Mouse (Mus musculus) heart, embryonic 13.5 days (tissue): ENCODE data around the gene Rad51. TPM values are rescaled to one million over a fixed set of nuclear protein-coding genes. Genes with fewer than 3 reads are reported as not detected.

ENCODE experiments used
- ATAC-seq: fragments of 200-750 bp; cut with Nextera tagmentation; 2 replicates; pipeline ENCODE4 v1.8.0; 2017; ENCODE audit warnings: moderate TSS enrichment; ENCODE audit not compliant: insufficient number of reproducible peaks, low FRiP score, low TSS enrichment; ENCODE audit errors: extremely low read depth
- H3K27ac ChIP-seq: fragments of 300-500 bp; sonication (generic); replicated peaks from 2 replicates; pipeline ENCODE4 v1.5.1; 2015; ENCODE audit warnings: moderate library complexity, mild to moderate bottlenecking, inconsistent platforms
- H3K27me3 ChIP-seq: fragments of 300-500 bp; sonication (generic); replicated peaks from 2 replicates; pipeline ENCODE4 v1.6.1; 2015; ENCODE audit warnings: mild to moderate bottlenecking, inconsistent platforms
- H3K36me3 ChIP-seq: fragments of 300-500 bp; sonication (generic); 2 replicates; pipeline ENCODE4 v1.6.1; 2015; ENCODE audit warnings: mild to moderate bottlenecking, inconsistent platforms
- H3K4me1 ChIP-seq: fragments of 300-500 bp; sonication (generic); 2 replicates; pipeline ENCODE4 v1.6.1; 2015; ENCODE audit warnings: inconsistent platforms
- H3K4me2 ChIP-seq: fragments of 300-500 bp; sonication (generic); 2 replicates; pipeline ENCODE4 v1.6.1; 2015; ENCODE audit warnings: inconsistent platforms, mild to moderate bottlenecking, moderate library complexity
- H3K4me3 ChIP-seq: fragments of 300-500 bp; sonication (generic); 2 replicates; pipeline ENCODE4 v1.5.1; 2015; ENCODE audit warnings: moderate library complexity, mild to moderate bottlenecking, inconsistent platforms
- H3K9ac ChIP-seq: fragments of 300-500 bp; sonication (generic); 2 replicates; pipeline ENCODE4 v1.6.1; 2015; ENCODE audit warnings: inconsistent platforms, mild to moderate bottlenecking, moderate library complexity
- H3K9me3 ChIP-seq: fragments of 300-500 bp; sonication (generic); 2 replicates; pipeline ENCODE4 v1.6.1; 2016; ENCODE audit warnings: inconsistent platforms
- WGBS: fragments of 180-500 bp; shearing (Covaris S2); methylation state at CpG from one replicate; pipeline ENCODE4 v1.1.7; 2015; ENCODE audit warnings: mixed read lengths; 5-methylcytosine and 5-hydroxymethylcytosine counted together
- polyA plus RNA-seq: library from polyadenylated mRNA; unstranded; fragments of >200 nt; fragmentation: Nextera tagmentation; extraction: Ambion mirVana; gene quantifications from 2 replicates; pipeline ENCODE4 v1.2.1, GENCODE M21; 2015

The Rad51 gene
- polyA plus RNA-seq, 1 experiment from 2014 or later, result 30.7 TPM

GRCm38 (mm10) chr2:119147160-119147678, 34.6 kb downstream of the Rad51 start:
- Histone ChIP-seq H3K4me2 (no peak overlapping the region), H3K27me3 (no peaks in the 10 kb centered on the region), H3K4me1 (peaks cover 2% of the 10 kb centered on the region), H3K27ac (no peak overlapping the region), H3K9ac (no peak overlapping the region), H3K36me3 (peaks cover 98% of the 10 kb centered on the region), H3K9me3 (peaks cover 3% of the 10 kb centered on the region; the same call in 1 of the 2 replicates), H3K4me3 (no peak overlapping the region)
- WGBS, result 72% methylated on average over 22 of the region's 22 CpGs
- no peak for ATAC-seq

GRCm38 (mm10) chr2:119147775-119148174, 35.2 kb downstream of the Rad51 start:
- Histone ChIP-seq H3K9ac (no peak overlapping the region), H3K27me3 (no peaks in the 10 kb centered on the region), H3K4me2 (no peak overlapping the region), H3K36me3 (peaks cover 98% of the 10 kb centered on the region), H3K4me3 (no peak overlapping the region), H3K4me1 (peaks cover 6% of the 10 kb centered on the region), H3K27ac (no peak overlapping the region; the same call in 1 of the 2 replicates), H3K9me3 (peaks cover 3% of the 10 kb centered on the region; the same call in 1 of the 2 replicates)
- no peak for ATAC-seq
- WGBS, result 86% methylated on average over 8 of the region's 8 CpGs

DNA sequence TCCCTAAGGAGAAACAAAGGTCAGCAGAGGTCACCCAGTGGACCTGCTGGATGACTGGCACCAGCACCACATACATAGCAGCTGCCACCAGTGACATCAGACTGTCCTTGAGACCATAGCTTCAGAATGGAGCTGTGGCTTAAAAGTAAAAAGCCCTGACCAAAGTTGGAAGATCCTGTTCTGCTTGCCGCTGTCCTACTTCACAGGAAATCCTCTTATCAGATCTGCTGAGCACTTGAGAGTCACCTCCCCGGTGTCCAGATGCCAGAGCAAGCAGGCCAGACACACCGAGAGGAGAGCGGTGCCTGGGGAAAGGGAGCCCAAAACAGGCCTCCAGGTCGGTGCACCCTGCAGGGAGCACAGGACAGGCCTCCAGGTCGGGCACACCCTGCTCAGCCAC, 39.7 kb downstream of the Rad51 start:
- Histone ChIP-seq H3K4me3 (no peak overlapping the region), H3K9ac (0 out of 2 replicates have a peak overlapping the region, but pooled peaks have one; percentile 47), H3K4me1 (peaks cover 24% of the 10 kb centered on the region), H3K27ac (no peak overlapping the region), H3K27me3 (no peaks in the 10 kb centered on the region), H3K9me3 (no peaks in the 10 kb centered on the region), H3K4me2 (0 out of 2 replicates have a peak overlapping the region, but pooled peaks have one; percentile 2), H3K36me3 (peaks cover 72% of the 10 kb centered on the region)
- no peak for ATAC-seq
- 33% methylated on average over 6 of the region's 6 CpGs for WGBS

DNA sequence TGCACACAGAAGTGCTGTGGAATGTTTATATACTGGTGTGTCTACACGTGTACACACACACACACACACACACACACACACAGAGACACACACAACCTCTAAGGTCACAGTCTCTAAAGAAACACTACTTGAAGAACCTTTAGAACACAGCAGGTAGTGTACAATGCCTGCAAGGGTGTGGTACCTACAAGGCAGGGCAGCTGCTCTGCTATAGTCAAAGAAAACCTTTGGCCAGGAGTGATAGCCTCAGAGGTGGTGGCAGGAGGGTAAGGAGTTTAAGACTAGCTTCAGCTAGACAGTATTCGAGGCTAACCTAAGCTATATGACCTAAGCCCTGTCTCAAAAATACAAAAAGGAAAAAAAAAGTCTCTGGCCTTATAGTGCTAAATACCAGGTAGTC, 42.1 kb downstream of the Rad51 start:
- H3K27ac ChIP-seq, result peak overlapping the region; percentile 24; the same call in 1 of the 2 replicates
- H3K9ac ChIP-seq, result no peak overlapping the region; the same call in 1 of the 2 replicates
- peak overlapping the region; percentile 99; the same call in 1 of the 2 replicates for H3K4me3 ChIP-seq
- no peak for ATAC-seq
- H3K9me3 ChIP-seq, result no peaks in the 10 kb centered on the region
- H3K4me1 ChIP-seq, result peaks cover 28% of the 10 kb centered on the region
- WGBS, result 67% methylated on average over 2 of the region's 2 CpGs
- no peaks in the 10 kb centered on the region for H3K27me3 ChIP-seq
- peaks cover 48% of the 10 kb centered on the region for H3K36me3 ChIP-seq
- peak overlapping the region; percentile 95 for H3K4me2 ChIP-seq

DNA sequence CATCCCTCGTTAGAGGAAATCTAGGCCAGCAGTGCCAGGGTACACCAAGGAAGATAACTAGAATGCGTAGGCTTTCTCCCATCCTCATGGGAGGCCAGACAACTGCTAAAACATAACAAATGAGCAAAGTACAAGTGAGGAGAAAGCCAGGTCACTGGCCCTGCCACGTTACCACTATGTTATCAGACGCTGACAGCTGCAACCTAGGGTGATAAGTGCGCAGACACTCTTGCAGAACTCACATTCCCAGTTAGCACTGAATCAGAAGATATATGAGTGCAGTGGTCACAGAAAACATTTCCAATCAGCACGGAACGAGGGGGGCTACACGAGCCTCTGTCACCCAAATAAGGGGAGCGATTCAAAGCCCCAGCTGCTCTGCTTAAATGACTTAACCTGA, 42.8 kb downstream of the Rad51 start:
- WGBS, result 22% methylated on average over 9 of the region's 9 CpGs
- no peak for ATAC-seq
- peak overlapping the region; percentile 96 for H3K9ac ChIP-seq

DNA sequence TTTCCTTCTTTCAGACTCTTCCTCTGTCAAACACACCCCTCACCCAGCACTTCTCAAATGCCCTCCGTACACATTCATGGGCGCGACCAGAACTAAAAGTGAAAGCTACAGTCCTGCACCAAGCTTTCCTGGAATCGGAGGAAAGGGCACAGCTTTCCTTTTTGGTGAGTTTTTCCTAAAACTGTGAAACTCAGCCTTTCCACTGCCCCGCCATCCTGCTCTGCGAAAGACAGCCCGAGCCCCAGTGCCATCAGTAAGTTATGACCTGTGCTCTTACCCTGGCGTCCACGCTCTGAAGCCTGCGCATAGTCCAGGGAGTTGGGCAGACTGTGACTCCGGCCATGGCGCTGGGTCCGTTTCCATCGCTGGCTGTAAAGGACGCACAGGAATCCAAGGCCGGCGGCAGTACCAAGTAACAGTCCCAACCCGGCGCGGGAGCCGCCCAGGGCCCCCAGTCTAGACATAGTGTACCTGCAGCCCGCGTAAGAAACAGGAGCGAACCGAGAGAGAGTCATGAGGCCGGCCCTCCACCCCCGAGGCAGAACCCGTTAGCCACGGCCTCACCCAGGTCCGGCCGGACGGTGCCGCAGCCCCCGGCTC, 43.6 kb downstream of the Rad51 start:
- H3K4me1 ChIP-seq, result peaks cover 31% of the 10 kb centered on the region
- peaks cover 33% of the 10 kb centered on the region for H3K36me3 ChIP-seq
- ATAC-seq, result no peak; the same call in 1 of the 2 replicates
- WGBS, result 2% methylated on average over 34 of the region's 34 CpGs
- H3K9me3 ChIP-seq, result no peaks in the 10 kb centered on the region
- no peaks in the 10 kb centered on the region for H3K27me3 ChIP-seq
- peak overlapping the region; percentile 99 for H3K4me3 ChIP-seq
- H3K27ac ChIP-seq, result peak overlapping the region; percentile 74
- peak overlapping the region; percentile 96 for H3K9ac ChIP-seq
- peak overlapping the region; percentile 95 for H3K4me2 ChIP-seq

More for the DNA sequence above, 42.8 kb downstream of the Rad51 start:
- peak overlapping the region; percentile 99 for H3K4me3 ChIP-seq
- peak overlapping the region; percentile 24 for H3K27ac ChIP-seq
- peaks cover 41% of the 10 kb centered on the region for H3K36me3 ChIP-seq
- no peaks in the 10 kb centered on the region for H3K9me3 ChIP-seq
- H3K27me3 ChIP-seq, result no peaks in the 10 kb centered on the region
- H3K4me1 ChIP-seq, result peaks cover 28% of the 10 kb centered on the region
- peak overlapping the region; percentile 95 for H3K4me2 ChIP-seq

DNA sequence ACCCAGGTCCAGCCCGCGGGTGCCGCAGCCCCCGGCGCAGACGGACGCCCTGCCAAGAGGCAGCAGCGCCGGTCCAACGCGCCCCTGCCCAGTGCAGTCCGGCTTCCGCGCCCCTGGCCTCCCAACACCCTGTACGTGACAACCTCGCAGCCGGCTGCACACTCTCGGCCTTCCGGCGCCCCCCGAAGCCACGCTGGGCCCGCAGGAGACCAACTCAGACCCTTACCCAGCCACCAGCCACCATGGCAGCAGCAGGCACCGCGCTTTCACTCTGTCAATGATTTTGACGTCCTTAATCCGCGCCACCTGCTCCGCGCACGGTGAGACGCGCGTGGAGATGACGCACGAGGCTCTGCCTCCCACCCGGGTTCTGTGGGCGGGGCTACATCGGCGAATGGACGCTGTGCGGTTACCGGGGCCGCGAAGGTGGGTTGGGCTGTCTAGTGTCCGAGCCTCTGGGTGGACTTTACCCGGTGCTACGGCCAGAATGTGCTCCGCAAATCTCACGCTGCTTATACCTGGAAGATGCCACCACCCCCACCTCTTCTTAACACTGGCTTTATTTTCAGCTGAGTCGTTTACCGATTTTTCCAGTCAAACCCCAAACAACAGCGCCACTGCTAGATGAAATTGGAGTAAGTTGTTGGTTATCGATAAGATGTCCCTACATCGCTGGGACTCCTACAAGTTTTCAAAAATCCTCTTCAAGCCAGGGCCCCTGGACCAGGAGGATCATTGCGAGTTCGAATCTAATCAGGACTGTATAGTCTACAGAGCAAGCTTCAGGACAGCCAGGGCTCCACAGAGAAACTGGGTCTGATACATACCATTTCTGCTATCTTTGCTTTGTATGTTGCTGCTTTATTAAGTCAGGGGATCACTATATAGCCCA, 44.3 kb downstream of the Rad51 start, which contains the start of gene Rmdn3:
Rmdn3 (minus strand) TSS at position 354 of the 892 bp plus-strand sequence.
- peak; percentile 79 for ATAC-seq
- Histone ChIP-seq H3K27ac (peak within 1 kb of the TSS; percentile 74), H3K36me3 (peaks cover 25% of the 10 kb centered on the region), H3K4me2 (peak within 1 kb of the TSS; percentile 95), H3K9me3 (no peaks in the 10 kb centered on the region), H3K9ac (peak within 1 kb of the TSS; percentile 96), H3K4me1 (peaks cover 37% of the 10 kb centered on the region), H3K4me3 (peak within 1 kb of the TSS; percentile 99), H3K27me3 (no peaks in the 10 kb centered on the region)
- 2% methylated on average over 55 of the region's 57 CpGs for WGBS

DNA sequence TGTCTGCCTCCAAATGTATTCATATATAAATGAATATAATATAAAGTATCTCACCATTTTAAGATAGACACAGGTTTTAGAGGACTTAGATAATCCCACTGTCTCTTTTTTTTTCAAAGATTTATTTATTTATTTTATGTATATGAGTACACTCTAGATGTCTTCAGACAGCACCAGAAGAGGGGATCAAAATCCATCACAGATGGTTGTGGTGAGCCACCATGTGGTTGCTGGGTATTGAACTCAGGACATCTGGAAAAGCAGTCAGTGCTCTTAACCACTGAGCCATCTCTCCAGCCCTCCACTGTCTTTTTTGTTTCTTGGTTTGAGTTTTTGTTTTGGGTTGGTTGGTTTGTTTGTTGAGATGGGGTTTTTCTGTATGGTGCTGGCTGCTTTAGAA, 45.2 kb downstream of the Rad51 start:
- Histone ChIP-seq H3K9ac (no peak overlapping the region), H3K4me2 (peak overlapping the region; percentile 95; the same call in 1 of the 2 replicates), H3K9me3 (no peaks in the 10 kb centered on the region), H3K27me3 (no peaks in the 10 kb centered on the region), H3K36me3 (peaks cover 16% of the 10 kb centered on the region), H3K4me3 (0 out of 2 replicates have a peak overlapping the region, but pooled peaks have one; percentile 99), H3K27ac (no peak overlapping the region), H3K4me1 (peaks cover 32% of the 10 kb centered on the region)
- no peak for ATAC-seq

DNA sequence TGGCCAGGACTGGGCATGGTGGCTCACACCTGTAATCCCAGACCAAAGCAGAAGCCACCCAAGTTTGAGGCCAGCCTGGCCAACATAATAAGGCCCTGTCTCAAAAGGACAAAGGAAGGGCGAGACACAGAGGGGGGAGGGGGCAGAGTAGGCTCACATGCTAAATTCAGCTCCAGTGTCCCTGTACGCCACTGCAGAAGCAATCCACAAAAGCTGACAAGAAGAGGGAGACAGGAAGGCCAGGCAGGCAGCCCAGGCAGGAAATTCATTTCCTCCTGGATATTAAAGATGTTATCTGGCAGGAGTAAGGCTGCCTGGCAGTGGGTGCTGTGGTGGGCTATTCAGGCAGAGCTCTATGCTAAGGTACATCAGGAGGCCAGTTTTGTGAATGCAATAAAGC, 48.7 kb downstream of the Rad51 start:
- H3K36me3 ChIP-seq, result no peaks in the 10 kb centered on the region
- peak overlapping the region; percentile 46 for H3K27ac ChIP-seq
- peaks cover 15% of the 10 kb centered on the region for H3K4me1 ChIP-seq
- no peaks in the 10 kb centered on the region for H3K9me3 ChIP-seq
- no peak overlapping the region for H3K4me2 ChIP-seq
- H3K9ac ChIP-seq, result peak overlapping the region; percentile 44
- WGBS, result 16% methylated on average over 2 of the region's 2 CpGs
- H3K27me3 ChIP-seq, result peaks cover 31% of the 10 kb centered on the region
- no peak overlapping the region for H3K4me3 ChIP-seq
- ATAC-seq, result no peak

DNA sequence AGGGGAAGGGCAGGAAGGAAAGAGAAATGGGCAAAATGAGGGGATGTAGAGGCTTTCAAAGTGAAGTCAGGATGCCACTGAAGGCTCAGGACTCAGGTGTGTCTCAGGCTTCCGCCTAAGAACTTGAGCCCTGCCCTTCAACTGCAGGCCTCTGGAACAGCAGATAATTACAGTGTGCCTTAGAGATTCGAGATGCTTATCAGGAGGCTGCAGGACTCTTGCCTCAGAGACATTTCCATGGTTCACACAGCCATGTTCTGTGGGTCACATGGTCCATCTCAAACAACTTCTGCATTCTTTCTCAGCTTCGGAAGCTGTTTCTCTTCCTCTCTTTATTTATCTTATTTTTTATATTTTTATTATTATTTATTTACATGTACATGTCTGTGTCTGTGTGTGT, 50.5 kb downstream of the Rad51 start:
- no peak overlapping the region for H3K4me3 ChIP-seq
- peaks cover 47% of the 10 kb centered on the region for H3K27me3 ChIP-seq
- no peaks in the 10 kb centered on the region for H3K9me3 ChIP-seq
- no peak overlapping the region for H3K4me2 ChIP-seq
- peaks cover 24% of the 10 kb centered on the region for H3K4me1 ChIP-seq
- H3K9ac ChIP-seq, result no peak overlapping the region
- no peak overlapping the region for H3K27ac ChIP-seq
- H3K36me3 ChIP-seq, result no peaks in the 10 kb centered on the region
- 71% methylated on average over 3 of the region's 3 CpGs for WGBS
- ATAC-seq, result no peak

DNA sequence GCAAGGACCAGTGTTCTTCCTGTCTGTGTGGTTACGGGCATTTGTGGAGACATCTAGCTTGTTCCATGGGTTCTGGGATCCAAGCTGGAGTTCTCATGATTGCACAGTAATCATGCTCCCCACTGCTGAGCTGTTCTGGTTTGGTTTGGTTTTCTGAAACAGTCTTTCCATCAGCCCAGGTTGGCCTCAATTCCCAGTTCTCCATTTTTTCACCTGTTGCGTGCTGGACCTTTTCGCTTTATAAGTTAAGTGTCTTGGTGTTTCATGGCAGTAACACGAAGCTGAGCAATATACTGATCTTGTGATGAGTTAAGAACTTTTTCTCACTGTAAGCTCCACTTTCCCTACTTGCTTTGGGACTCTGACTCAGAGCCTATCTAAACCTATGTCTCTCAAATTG, 51.4 kb downstream of the Rad51 start:
- Histone ChIP-seq H3K4me2 (no peak overlapping the region), H3K27me3 (peaks cover 56% of the 10 kb centered on the region), H3K9me3 (no peaks in the 10 kb centered on the region), H3K27ac (no peak overlapping the region), H3K36me3 (no peaks in the 10 kb centered on the region), H3K4me1 (peaks cover 25% of the 10 kb centered on the region), H3K9ac (no peak overlapping the region), H3K4me3 (no peak overlapping the region)
- 82% methylated on average over 4 of the region's 4 CpGs for WGBS
- no peak for ATAC-seq
